Mouse (Mus musculus) stomach, embryonic 14.5 days (tissue): ENCODE results near the gene Gm20388. TPM values are rescaled to one million over a fixed set of nuclear protein-coding genes. Genes with fewer than 3 reads are reported as not detected.

Experiments
- ATAC-seq: fragments of 200-750 bp; cut with Nextera tagmentation; 2 replicates; pipeline ENCODE4 v1.8.0; 2017; ENCODE audit warnings: low read depth, moderate TSS enrichment; ENCODE audit not compliant: insufficient number of reproducible peaks, insufficient read depth, low FRiP score
- H3K27ac ChIP-seq: fragments of 300-500 bp; sonication (generic); 2 replicates; pipeline ENCODE4 v1.5.1; 2014; ENCODE audit warnings: mild to moderate bottlenecking, low read length, moderate library complexity, mixed read lengths
- H3K27me3 ChIP-seq: fragments of 300-500 bp; sonication (generic); 2 replicates; pipeline ENCODE4 v1.6.1; 2014; ENCODE audit warnings: low read length, control low read depth, mixed read lengths; ENCODE audit not compliant: control insufficient read depth, insufficient read depth
- H3K36me3 ChIP-seq: fragments of 300-500 bp; sonication (generic); 2 replicates; pipeline ENCODE4 v1.6.1; 2014; ENCODE audit warnings: mild to moderate bottlenecking, control low read depth, low read length, moderate library complexity, mixed read lengths; ENCODE audit not compliant: control insufficient read depth, insufficient read depth
- H3K4me1 ChIP-seq: fragments of 300-500 bp; sonication (generic); 2 replicates; pipeline ENCODE4 v1.6.1; 2014; ENCODE audit warnings: low read length, control low read depth, mixed read lengths; ENCODE audit not compliant: control insufficient read depth, insufficient read depth
- H3K4me2 ChIP-seq: fragments of 300-500 bp; sonication (generic); replicated peaks from 2 replicates; pipeline ENCODE4 v1.6.1; 2014; ENCODE audit warnings: low read depth, low read length, control low read depth
- H3K4me3 ChIP-seq: fragments of 300-500 bp; sonication (generic); 2 replicates; pipeline ENCODE4 v1.5.1; 2014; ENCODE audit warnings: low read depth, low read length, control low read depth
- H3K9ac ChIP-seq: fragments of 300-500 bp; sonication (generic); replicated peaks from 2 replicates; pipeline ENCODE4 v1.6.1; 2014; ENCODE audit warnings: low read depth, mild to moderate bottlenecking, control low read depth, low read length, moderate library complexity, mixed read lengths
- H3K9me3 ChIP-seq: fragments of 300-500 bp; sonication (generic); 2 replicates; pipeline ENCODE4 v1.6.1; 2016; ENCODE audit warnings: low read depth, low read length, control low read depth; ENCODE audit not compliant: control insufficient read depth
- WGBS: fragments of 180-500 bp; shearing (Covaris S2); extraction: QIAGEN DNeasy Blood & Tissue Kit; methylation state at CpG from one replicate; pipeline ENCODE4 v1.1.7; 2014; 5-methylcytosine and 5-hydroxymethylcytosine counted together
- polyA plus RNA-seq: library from polyadenylated mRNA; unstranded; fragments of >200 nt; fragmentation: Nextera tagmentation; extraction: Ambion mirVana; gene quantifications from 2 replicates; pipeline ENCODE4 v1.2.1, GENCODE M21; 2014

Gm20388 gene
- polyA plus RNA-seq, 1 experiment from 2014 or later, result 11.4 TPM

- no peak for ATAC-seq
- Histone ChIP-seq H3K27me3 (no peaks in the 10 kb centered on the region), H3K9ac (no peak overlapping the region), H3K4me1 (no peaks in the 10 kb centered on the region), H3K36me3 (peaks cover 38% of the 10 kb centered on the region), H3K27ac (no peak overlapping the region), H3K9me3 (no peaks in the 10 kb centered on the region), H3K4me2 (no peak overlapping the region), H3K4me3 (no peak overlapping the region)
- 96% methylated on average over 3 of the region's 3 CpGs for WGBS
Observed at GRCm38 (mm10) chr8:124331094-124331493, 4420.5 kb downstream of the Gm20388 start.

- no peaks in the 10 kb centered on the region for H3K4me1 ChIP-seq
- H3K27ac ChIP-seq, result no peak overlapping the region
- H3K27me3 ChIP-seq, result no peaks in the 10 kb centered on the region
- no peak overlapping the region for H3K9ac ChIP-seq
- H3K4me2 ChIP-seq, result no peak overlapping the region
- no peak overlapping the region for H3K4me3 ChIP-seq
- 79% methylated on average over 11 of the region's 11 CpGs for WGBS
- peaks cover 38% of the 10 kb centered on the region for H3K36me3 ChIP-seq
- H3K9me3 ChIP-seq, result no peaks in the 10 kb centered on the region
- no peak for ATAC-seq
Observed at GRCm38 (mm10) chr8:124331706-124332105, 4421.1 kb downstream of the Gm20388 start.

GRCm38 (mm10) chr8:124336302-124336701 lies 4425.7 kb downstream of the Gm20388 start:
- H3K4me1 ChIP-seq, result no peaks in the 10 kb centered on the region
- WGBS, result 92% methylated on average over 13 of the region's 13 CpGs
- no peaks in the 10 kb centered on the region for H3K27me3 ChIP-seq
- H3K4me3 ChIP-seq, result no peak overlapping the region
- peaks cover 54% of the 10 kb centered on the region for H3K36me3 ChIP-seq
- H3K9me3 ChIP-seq, result no peaks in the 10 kb centered on the region
- H3K27ac ChIP-seq, result no peak overlapping the region
- H3K4me2 ChIP-seq, result no peak overlapping the region
- no peak overlapping the region for H3K9ac ChIP-seq
- ATAC-seq, result no peak

GRCm38 (mm10) chr8:124339742-124340141 lies 4429.1 kb downstream of the Gm20388 start:
- Histone ChIP-seq H3K27ac (no peak overlapping the region), H3K9ac (no peak overlapping the region), H3K4me3 (no peak overlapping the region), H3K36me3 (peaks cover 52% of the 10 kb centered on the region), H3K4me1 (no peaks in the 10 kb centered on the region), H3K27me3 (no peaks in the 10 kb centered on the region), H3K9me3 (no peaks in the 10 kb centered on the region), H3K4me2 (no peak overlapping the region)
- 84% methylated on average over 3 of the region's 3 CpGs for whole genome bisulfite sequencing
- no peak for ATAC-seq

GRCm38 (mm10) chr8:124340360-124341068 lies 4429.9 kb downstream of the Gm20388 start:
- no peak overlapping the region for H3K4me3 ChIP-seq
- WGBS, result 84% methylated on average over 17 of the region's 17 CpGs
- ATAC-seq, result no peak
- no peak overlapping the region for H3K27ac ChIP-seq
- H3K9me3 ChIP-seq, result no peaks in the 10 kb centered on the region
- no peaks in the 10 kb centered on the region for H3K4me1 ChIP-seq
- peaks cover 49% of the 10 kb centered on the region for H3K36me3 ChIP-seq
- no peak overlapping the region for H3K9ac ChIP-seq
- H3K4me2 ChIP-seq, result no peak overlapping the region
- no peaks in the 10 kb centered on the region for H3K27me3 ChIP-seq

- Histone ChIP-seq H3K27ac (no peak overlapping the region), H3K4me1 (no peaks in the 10 kb centered on the region), H3K4me3 (no peak overlapping the region), H3K4me2 (no peak overlapping the region), H3K9ac (no peak overlapping the region), H3K27me3 (no peaks in the 10 kb centered on the region), H3K9me3 (no peaks in the 10 kb centered on the region), H3K36me3 (peaks cover 39% of the 10 kb centered on the region)
- no peak for ATAC-seq
- 91% methylated on average over 15 of the region's 15 CpGs for WGBS
Observed at GRCm38 (mm10) chr8:124343151-124343550, 4432.5 kb downstream of the Gm20388 start.

GRCm38 (mm10) chr8:124343991-124344390 lies 4433.4 kb downstream of the Gm20388 start:
- no peak for ATAC-seq
- no peaks in the 10 kb centered on the region for H3K27me3 ChIP-seq
- H3K27ac ChIP-seq, result no peak overlapping the region
- peaks cover 30% of the 10 kb centered on the region for H3K36me3 ChIP-seq
- H3K9ac ChIP-seq, result no peak overlapping the region
- H3K4me1 ChIP-seq, result no peaks in the 10 kb centered on the region
- 71% methylated on average over 12 of the region's 12 CpGs for WGBS
- no peak overlapping the region for H3K4me3 ChIP-seq
- H3K9me3 ChIP-seq, result no peaks in the 10 kb centered on the region
- no peak overlapping the region for H3K4me2 ChIP-seq

- ATAC-seq, result no peak
- Histone ChIP-seq H3K4me1 (no peaks in the 10 kb centered on the region), H3K9me3 (no peaks in the 10 kb centered on the region), H3K27me3 (no peaks in the 10 kb centered on the region), H3K4me2 (no peak overlapping the region), H3K9ac (no peak overlapping the region), H3K36me3 (peaks cover 26% of the 10 kb centered on the region), H3K27ac (no peak overlapping the region), H3K4me3 (no peak overlapping the region)
- WGBS, result 80% methylated on average over 10 of the region's 10 CpGs
Observed at GRCm38 (mm10) chr8:124345098-124345497, 4434.5 kb downstream of the Gm20388 start.
